ENCODE assay signal across 24 mouse cellular contexts in genomic region chr2:178460353-178460752, GRCm38 (mm10). TPM values are rescaled to one million over a fixed set of nuclear protein-coding genes. Genes with fewer than 3 reads are reported as not detected.
DNase-seq lines count a peak whose midpoint lies in the region; ATAC-seq and TF ChIP-seq lines count a peak whose summit lies in the region.
"Had no signal": no experiment of that assay in that cellular context is flagged by ENCODE, and none has a peak within 500 bp of the region (broad histone marks: within the 10 kb centered on the region; RNA-seq: fewer than 3 reads in every experiment).

No protein-coding gene starts in this region.

- no peak for DNase-seq in kidney, postnatal 4 days
- DNase-seq in ES-E14 (ENCODE audit: low read depth, low spot score), result peak; percentile 13
- peak; percentile 60 for DNase-seq in R1 (ENCODE audit: low read depth, low spot score)
- no peak for DNase-seq in left cerebral cortex, adult 2 months (ENCODE audit: extremely low spot score in 1 of 2, low spot score in 2 of 2)
- DNase-seq in layer of hippocampus, adult 11-12 months (ENCODE audit: low spot score), result no peak
- DNase-seq: adrenal gland, adult 2 months; cerebellum, adult 9-10 months; gastrocnemius, adult 2 months; heart, postnatal 36 days; kidney, adult 11 months; kidney, postnatal 14 days; liver, embryonic 13.5 days; spleen, adult 18-20 months; thymus, adult 2 months had no signal

- 56% methylated on average over 5 of the region's 5 CpGs for WGBS in kidney, embryonic 16.5 days
- WGBS in stomach, embryonic 14.5 days, result 53% methylated on average over 5 of the region's 5 CpGs

- in situ Hi-C loops in ES-E14 (cut with MboI; ENCODE audit: low sequenced_read_pairs in 2 of 2, unreplicated experiment in 2 of 2), result no loop called here

- no peak for TF ChIP-seq CTCF in left cerebral cortex, adult 2 months (IDR thresholded peaks at IDR 0.05)

- no peak overlapping the region for H3K27ac ChIP-seq in kidney, embryonic 16.5 days (ENCODE audit: low read length)
- H3K27ac ChIP-seq in ES-E14 (ENCODE audit: insufficient read depth, low read depth, low read length, poor library complexity, severe bottlenecking), result no peak overlapping the region
- no peak overlapping the region for H3K27ac ChIP-seq in stomach, embryonic 14.5 days (ENCODE audit: low read length)
- no peak overlapping the region for H3K27ac ChIP-seq in left cerebral cortex, adult 2 months
- H3K27ac ChIP-seq: gastrocnemius, adult 2 months; heart, embryonic 13.5 days; hindbrain, embryonic 14.5 days; limb, embryonic 13.5 days; liver, embryonic 13.5 days; neural tube, embryonic 15.5 days had no signal

- H3K27me3 ChIP-seq in kidney, embryonic 16.5 days (ENCODE audit: insufficient read depth, low read length), result no peaks in the 10 kb centered on the region
- no peaks in the 10 kb centered on the region for H3K27me3 ChIP-seq in stomach, embryonic 14.5 days (ENCODE audit: control insufficient read depth, insufficient read depth, low read length)
- H3K27me3 ChIP-seq: heart, embryonic 13.5 days; limb, embryonic 13.5 days; liver, embryonic 13.5 days; neural tube, embryonic 15.5 days had no signal

- H3K4me1 ChIP-seq in kidney, embryonic 16.5 days (ENCODE audit: insufficient read depth, low read length), result peaks cover 10% of the 10 kb centered on the region
- no peaks in the 10 kb centered on the region for H3K4me1 ChIP-seq in ES-E14 (ENCODE audit: control insufficient read depth in 2 of 2, insufficient read depth in 2 of 2, low read length in 2 of 2, poor library complexity in 1 of 2)
- H3K4me1 ChIP-seq in stomach, embryonic 14.5 days (ENCODE audit: control insufficient read depth, insufficient read depth, low read length), result peaks cover 4% of the 10 kb centered on the region
- H3K4me1 ChIP-seq: heart, embryonic 13.5 days; liver, embryonic 13.5 days had no signal

- no peaks in the 10 kb centered on the region for H3K9me3 ChIP-seq in kidney, embryonic 16.5 days (ENCODE audit: low read length)
- no peaks in the 10 kb centered on the region for H3K9me3 ChIP-seq in ES-E14 (ENCODE audit: control insufficient read depth, insufficient read depth, low read depth, low read length)
- H3K9me3 ChIP-seq in stomach, embryonic 14.5 days (ENCODE audit: control insufficient read depth, low read depth, low read length), result no peaks in the 10 kb centered on the region
- H3K9me3 ChIP-seq: limb, embryonic 13.5 days; liver, embryonic 13.5 days; neural tube, embryonic 15.5 days had no signal

- peak; percentile 62; the same call in 1 of the 2 replicates for ATAC-seq in kidney, embryonic 16.5 days (ENCODE audit: low FRiP score, low TSS enrichment)
- peak; percentile 53; the same call in 1 of the 2 replicates for ATAC-seq in stomach, embryonic 14.5 days (ENCODE audit: insufficient number of reproducible peaks, insufficient read depth, low FRiP score, low read depth)
- ATAC-seq: midbrain, embryonic 16.5 days had no signal

- no peaks in the 10 kb centered on the region for H3K36me3 ChIP-seq in kidney, embryonic 16.5 days (ENCODE audit: insufficient read depth, low read length)
- no peaks in the 10 kb centered on the region for H3K36me3 ChIP-seq in ES-E14 (ENCODE audit: control insufficient read depth, insufficient read depth, low read length, poor library complexity, severe bottlenecking)
- H3K36me3 ChIP-seq in stomach, embryonic 14.5 days (ENCODE audit: control insufficient read depth, insufficient read depth, low read length), result no peaks in the 10 kb centered on the region
- H3K36me3 ChIP-seq: G1E; heart, embryonic 13.5 days; limb, embryonic 13.5 days; liver, embryonic 13.5 days; neural tube, embryonic 15.5 days had no signal

- intact Hi-C loops in left cerebral cortex, adult 2 months (cut with DNase I), result no loop called here

- H3K9ac ChIP-seq in kidney, embryonic 16.5 days (replicated peaks; ENCODE audit: low read length), result no peak overlapping the region
- no peak overlapping the region for H3K9ac ChIP-seq in ES-E14 (ENCODE audit: insufficient read depth, low read depth, low read length, poor library complexity, severe bottlenecking)
- H3K9ac ChIP-seq in stomach, embryonic 14.5 days (replicated peaks; ENCODE audit: low read depth, low read length), result no peak overlapping the region
- H3K9ac ChIP-seq: heart, embryonic 13.5 days; hindbrain, embryonic 14.5 days; limb, embryonic 13.5 days; liver, embryonic 13.5 days; neural tube, embryonic 15.5 days had no signal

- no peak overlapping the region for H3K4me2 ChIP-seq in kidney, embryonic 16.5 days (replicated peaks; ENCODE audit: low read depth, low read length)
- no peak overlapping the region for H3K4me2 ChIP-seq in stomach, embryonic 14.5 days (replicated peaks; ENCODE audit: low read depth, low read length)
- H3K4me2 ChIP-seq: heart, embryonic 13.5 days; hindbrain, embryonic 14.5 days; limb, embryonic 13.5 days; liver, embryonic 13.5 days; neural tube, embryonic 15.5 days had no signal

- H3K4me3 ChIP-seq in kidney, embryonic 16.5 days (ENCODE audit: low read length), result no peak overlapping the region
- no peak overlapping the region for H3K4me3 ChIP-seq in ES-E14 (ENCODE audit: insufficient read depth in 1 of 2, low read depth in 1 of 2, low read length in 2 of 2, poor library complexity in 1 of 2, severe bottlenecking in 1 of 2)
- no peak overlapping the region for H3K4me3 ChIP-seq in stomach, embryonic 14.5 days (ENCODE audit: low read depth, low read length)
- no peak overlapping the region for H3K4me3 ChIP-seq in left cerebral cortex, adult 2 months
- H3K4me3 ChIP-seq: gastrocnemius, adult 2 months; heart, embryonic 13.5 days; limb, embryonic 13.5 days; liver, embryonic 13.5 days; neural tube, embryonic 15.5 days had no signal

TF ChIP-seq in ES-E14, 5 proteins besides CTCF, POLR2A, EP300 and RAD21:
- TF ChIP-seq MAFK (IDR thresholded peaks at IDR 0.05; ENCODE audit: insufficient read depth, low read depth, low read length), result no peak
- TF ChIP-seq ZNF384 (IDR thresholded peaks at IDR 0.05; ENCODE audit: low read depth, low read length), result no peak
- no peak for TF ChIP-seq HCFC1 (IDR thresholded peaks at IDR 0.05; ENCODE audit: borderline replicate concordance, insufficient read depth, low read length)
- no peak for TF ChIP-seq ZC3H11A (IDR thresholded peaks at IDR 0.05; ENCODE audit: borderline replicate concordance, low read depth, low read length)
- TF ChIP-seq CHD2 (IDR thresholded peaks at IDR 0.05; ENCODE audit: low read depth, low read length), result no peak
TF ChIP-seq in ES-E14: peak in this region for 0.

RNA-seq across cellular contexts. Expression of gene Cdh26, which starts 30.0 kb away (rescaled TPM):
- 0.52 and 0.68 TPM in 2 replicates for polyA plus RNA-seq in kidney, embryonic 16.5 days (2015; fragmentation: Nextera tagmentation; extraction: Ambion mirVana)
- 0.22 and 0.26 TPM in 2 replicates for total RNA-seq in ES-E14 (2012; rRNA removed)
- polyA plus RNA-seq in stomach, embryonic 14.5 days (2014; fragmentation: Nextera tagmentation; extraction: Ambion mirVana), result 0.54 and 0.70 TPM in 2 replicates
- under 1 TPM; 0.16 to 0.36 TPM for total RNA-seq in left cerebral cortex, adult 2 months (2021)
- total RNA-seq: adrenal gland, adult 2 months; common myeloid progenitor, adult 5-6 weeks; G1E; gastrocnemius, adult 2 months had no signal
- polyA plus RNA-seq: adrenal gland, adult 2 months; forebrain, embryonic 11.5 days; G1E had no signal

RNA-seq across cellular contexts. Expression of gene Fam217b, which starts 46.0 kb away (rescaled TPM):
- polyA plus RNA-seq in kidney, embryonic 16.5 days (2015; fragmentation: Nextera tagmentation; extraction: Ambion mirVana), result 5.3 and 5.6 TPM in 2 replicates
- total RNA-seq in ES-E14 (2012; rRNA removed), result 0.74 and 0.76 TPM in 2 replicates
- polyA plus RNA-seq in stomach, embryonic 14.5 days (2014; fragmentation: Nextera tagmentation; extraction: Ambion mirVana), result 6.5 and 8.0 TPM in 2 replicates
- 10 to 100 TPM; 55.1 to 60.2 TPM for total RNA-seq in left cerebral cortex, adult 2 months (2021)

RNA-seq across cellular contexts. Expression of gene Ppp1r3d, which starts 46.1 kb away (rescaled TPM):
- polyA plus RNA-seq in kidney, embryonic 16.5 days (2015; fragmentation: Nextera tagmentation; extraction: Ambion mirVana), result 2.9 and 3.0 TPM in 2 replicates
- 0.49 and 0.53 TPM in 2 replicates for total RNA-seq in ES-E14 (2012; rRNA removed)
- polyA plus RNA-seq in stomach, embryonic 14.5 days (2014; fragmentation: Nextera tagmentation; extraction: Ambion mirVana), result 3.4 and 4.3 TPM in 2 replicates
- 1 to 10 TPM; 7.6 to 8.1 TPM for total RNA-seq in left cerebral cortex, adult 2 months (2021)
- polyA plus RNA-seq: G1E had no signal

RNA-seq across cellular contexts. Expression of gene Sycp2, which starts 52.9 kb away (rescaled TPM):
- 0.04 TPM in 1 of 2 replicates, not detected in the other for polyA plus RNA-seq in kidney, embryonic 16.5 days (2015; fragmentation: Nextera tagmentation; extraction: Ambion mirVana)
- 0.95 and 1.4 TPM in 2 replicates for total RNA-seq in ES-E14 (2012; rRNA removed)
- 0.22 and 0.24 TPM in 2 replicates for polyA plus RNA-seq in stomach, embryonic 14.5 days (2014; fragmentation: Nextera tagmentation; extraction: Ambion mirVana)
- 1 to 10 TPM; 1.1 to 1.4 TPM for total RNA-seq in left cerebral cortex, adult 2 months (2021)
- total RNA-seq: common myeloid progenitor, adult 5-6 weeks; G1E had no signal
- polyA plus RNA-seq: adrenal gland, adult 2 months; G1E; liver, embryonic 13.5 days; thymus, adult 2 months had no signal

Comparison
In these comparisons a context has a peak if more than half of its experiments do, and no peak if none do; other contexts are left out.
1. DNase-seq: peak in ES-E14 (single experiment) and R1 (single experiment); none in kidney, postnatal 4 days (0 of 2), left cerebral cortex, adult 2 months (0 of 2) and layer of hippocampus, adult 11-12 months (single experiment).
2. RNA of gene Fam217b, which starts 46.0 kb away (total RNA-seq): 55.1 to 60.2 TPM in left cerebral cortex, adult 2 months; 0.74 to 0.76 TPM in ES-E14; every median in the first group is over 10 times any median in the second.